Mouse (Mus musculus): ENCODE results near the gene Ggt1. TPM values are rescaled to one million over a fixed set of nuclear protein-coding genes. Genes with fewer than 3 reads are reported as not detected.
A peak's percentile ranks its signal among the peaks of the same experiment; 100 is the strongest.
"Not testable (repeated sequence)": the region's sequence is repeated elsewhere in the genome, so short reads cannot be mapped to it uniquely, and the experiment has no call there.

The Ggt1 gene
- polyA plus RNA-seq, 1 experiment, result 2.3 TPM

GRCm38 (mm10) chr10:75520581-75520980 is 40.8 kb upstream of the Ggt1 start:
- no peak for TF ChIP-seq CTCF (IDR thresholded peaks at IDR 0.05; ENCODE audit: borderline replicate concordance, extremely low read depth, insufficient read depth, insufficient read length)
- TF ChIP-seq POLR2A (IDR thresholded peaks at IDR 0.05; ENCODE audit: borderline replicate concordance, extremely low read depth, insufficient read depth, insufficient read length, poor library complexity, severe bottlenecking), result no peak
- DNase-seq (ENCODE audit: low read depth), result no peak

GRCm38 (mm10) chr10:75521643-75522042 is 39.8 kb upstream of the Ggt1 start:
- no peak for DNase-seq (ENCODE audit: low read depth)
- no peak for TF ChIP-seq POLR2A (IDR thresholded peaks at IDR 0.05; ENCODE audit: borderline replicate concordance, extremely low read depth, insufficient read depth, insufficient read length, poor library complexity, severe bottlenecking)
- TF ChIP-seq CTCF (IDR thresholded peaks at IDR 0.05; ENCODE audit: borderline replicate concordance, extremely low read depth, insufficient read depth, insufficient read length), result no peak

- not testable (repeated sequence) for DNase-seq (ENCODE audit: low read depth)
These were observed 36.0 kb upstream of the Ggt1 start for GRCm38 (mm10) chr10:75525450-75525849.

GRCm38 (mm10) chr10:75530322-75530721 is 31.1 kb upstream of the Ggt1 start:
- no peak for DNase-seq (ENCODE audit: low read depth)
- TF ChIP-seq POLR2A (IDR thresholded peaks at IDR 0.05; ENCODE audit: borderline replicate concordance, extremely low read depth, insufficient read depth, insufficient read length, poor library complexity, severe bottlenecking) (no peak), CTCF (IDR thresholded peaks at IDR 0.05; ENCODE audit: borderline replicate concordance, extremely low read depth, insufficient read depth, insufficient read length) (no peak)

- DNase-seq (ENCODE audit: low read depth), result no peak
- TF ChIP-seq POLR2A (IDR thresholded peaks at IDR 0.05; ENCODE audit: borderline replicate concordance, extremely low read depth, insufficient read depth, insufficient read length, poor library complexity, severe bottlenecking) (no peak), CTCF (IDR thresholded peaks at IDR 0.05; ENCODE audit: borderline replicate concordance, extremely low read depth, insufficient read depth, insufficient read length) (no peak)
These were observed 29.8 kb upstream of the Ggt1 start for GRCm38 (mm10) chr10:75531532-75532090.

GRCm38 (mm10) chr10:75534216-75534615 is 27.2 kb upstream of the Ggt1 start:
- TF ChIP-seq POLR2A (IDR thresholded peaks at IDR 0.05; ENCODE audit: borderline replicate concordance, extremely low read depth, insufficient read depth, insufficient read length, poor library complexity, severe bottlenecking) (no peak), CTCF (IDR thresholded peaks at IDR 0.05; ENCODE audit: borderline replicate concordance, extremely low read depth, insufficient read depth, insufficient read length) (no peak)
- DNase-seq (ENCODE audit: low read depth), result no peak

GRCm38 (mm10) chr10:75534934-75535333 is 26.5 kb upstream of the Ggt1 start:
- TF ChIP-seq CTCF (IDR thresholded peaks at IDR 0.05; ENCODE audit: borderline replicate concordance, extremely low read depth, insufficient read depth, insufficient read length), result no peak
- TF ChIP-seq POLR2A (IDR thresholded peaks at IDR 0.05; ENCODE audit: borderline replicate concordance, extremely low read depth, insufficient read depth, insufficient read length, poor library complexity, severe bottlenecking), result no peak
- DNase-seq (ENCODE audit: low read depth), result peak; percentile 12

GRCm38 (mm10) chr10:75535423-75535822 is 26.0 kb upstream of the Ggt1 start:
- TF ChIP-seq CTCF (IDR thresholded peaks at IDR 0.05; ENCODE audit: borderline replicate concordance, extremely low read depth, insufficient read depth, insufficient read length) (no peak), POLR2A (IDR thresholded peaks at IDR 0.05; ENCODE audit: borderline replicate concordance, extremely low read depth, insufficient read depth, insufficient read length, poor library complexity, severe bottlenecking) (no peak)
- peak; percentile 8 for DNase-seq (ENCODE audit: low read depth)

GRCm38 (mm10) chr10:75536123-75536522 is 25.3 kb upstream of the Ggt1 start:
- DNase-seq (ENCODE audit: low read depth), result no peak
- TF ChIP-seq POLR2A (IDR thresholded peaks at IDR 0.05; ENCODE audit: borderline replicate concordance, extremely low read depth, insufficient read depth, insufficient read length, poor library complexity, severe bottlenecking), result no peak
- no peak for TF ChIP-seq CTCF (IDR thresholded peaks at IDR 0.05; ENCODE audit: borderline replicate concordance, extremely low read depth, insufficient read depth, insufficient read length)

- TF ChIP-seq CTCF (IDR thresholded peaks at IDR 0.05; ENCODE audit: borderline replicate concordance, extremely low read depth, insufficient read depth, insufficient read length) (no peak), POLR2A (IDR thresholded peaks at IDR 0.05; ENCODE audit: borderline replicate concordance, extremely low read depth, insufficient read depth, insufficient read length, poor library complexity, severe bottlenecking) (no peak)
- DNase-seq (ENCODE audit: low read depth), result no peak
These were observed 13.5 kb upstream of the Ggt1 start for GRCm38 (mm10) chr10:75547901-75548300.

GRCm38 (mm10) chr10:75548486-75548885 is 12.9 kb upstream of the Ggt1 start:
- peak; percentile 67 for DNase-seq (ENCODE audit: low read depth)
- TF ChIP-seq CTCF (IDR thresholded peaks at IDR 0.05; ENCODE audit: borderline replicate concordance, extremely low read depth, insufficient read depth, insufficient read length) (no peak), POLR2A (IDR thresholded peaks at IDR 0.05; ENCODE audit: borderline replicate concordance, extremely low read depth, insufficient read depth, insufficient read length, poor library complexity, severe bottlenecking) (no peak)

- TF ChIP-seq POLR2A (IDR thresholded peaks at IDR 0.05; ENCODE audit: borderline replicate concordance, extremely low read depth, insufficient read depth, insufficient read length, poor library complexity, severe bottlenecking) (no peak), CTCF (IDR thresholded peaks at IDR 0.05; ENCODE audit: borderline replicate concordance, extremely low read depth, insufficient read depth, insufficient read length) (no peak)
These were observed 11.5 kb upstream of the Ggt1 start for GRCm38 (mm10) chr10:75549886-75550285.

More at GRCm38 (mm10) chr10:75549886-75550285, 11.5 kb upstream of the Ggt1 start:
- no peak for DNase-seq (ENCODE audit: low read depth)

Measured in brain, embryonic 14.5 days (tissue).